Mouse (Mus musculus) neural tube, embryonic 11.5 days (tissue): ENCODE data around the gene Corin. TPM values are rescaled to one million over a fixed set of nuclear protein-coding genes. Genes with fewer than 3 reads are reported as not detected.

Experiments used
- ATAC-seq: fragments of 200-750 bp; cut with Nextera tagmentation; 2 replicates; pipeline ENCODE4 v1.8.0; 2017; ENCODE audit warnings: moderate number of reproducible peaks, mild to moderate bottlenecking, moderate TSS enrichment, moderate library complexity; ENCODE audit not compliant: insufficient read depth, low FRiP score, low TSS enrichment
- DNase-seq: peaks from one replicate; pipeline ENCODE4 v3.0.0-alpha.2; 2015; ENCODE audit warnings: low spot score
- H3K27ac ChIP-seq: fragments of 300-500 bp; sonication (generic); 2 replicates; pipeline ENCODE4 v1.5.1; 2014; ENCODE audit warnings: low read depth, mild to moderate bottlenecking, low read length
- H3K27me3 ChIP-seq: fragments of 300-500 bp; sonication (generic); 2 replicates; pipeline ENCODE4 v1.6.1; 2014; ENCODE audit warnings: mild to moderate bottlenecking, low read length, mixed read lengths; ENCODE audit not compliant: control insufficient read depth, insufficient read depth
- H3K36me3 ChIP-seq: fragments of 300-500 bp; sonication (generic); 2 replicates; pipeline ENCODE4 v1.6.1; 2014; ENCODE audit warnings: mild to moderate bottlenecking, low read length, moderate library complexity, mixed read lengths; ENCODE audit not compliant: control insufficient read depth, insufficient read depth
- H3K4me1 ChIP-seq: fragments of 300-500 bp; sonication (generic); 2 replicates; pipeline ENCODE4 v1.6.1; 2014; ENCODE audit warnings: low read length, mixed read lengths; ENCODE audit not compliant: control insufficient read depth, insufficient read depth
- H3K4me2 ChIP-seq: fragments of 300-500 bp; sonication (generic); 2 replicates; pipeline ENCODE4 v1.6.1; 2014; ENCODE audit warnings: low read depth, mild to moderate bottlenecking, moderate library complexity
- H3K4me3 ChIP-seq: fragments of 300-500 bp; sonication (generic); 2 replicates; pipeline ENCODE4 v1.5.1; 2014; ENCODE audit warnings: low read depth, low read length
- H3K9ac ChIP-seq: fragments of 300-500 bp; sonication (generic); 2 replicates; pipeline ENCODE4 v1.6.1; 2014; ENCODE audit warnings: mild to moderate bottlenecking, low read length
- H3K9me3 ChIP-seq: fragments of 300-500 bp; sonication (generic); 2 replicates; pipeline ENCODE4 v1.6.1; 2016; ENCODE audit warnings: low read length; ENCODE audit not compliant: control insufficient read depth
- WGBS: fragments of 180-500 bp; shearing (Covaris S2); extraction: QIAGEN DNeasy Blood & Tissue Kit; methylation state at CpG from one replicate; pipeline ENCODE4 v1.1.7; 2014; 5-methylcytosine and 5-hydroxymethylcytosine counted together
- polyA plus RNA-seq: library from polyadenylated mRNA; unstranded; fragments of >200 nt; fragmentation: Nextera tagmentation; extraction: Ambion mirVana; gene quantifications from 2 replicates; pipeline ENCODE4 v1.2.1, GENCODE M21; 2014

Corin gene
- polyA plus RNA-seq, 1 experiment from 2014 or later, result 4.6 TPM

- Histone ChIP-seq H3K4me1 (no peaks in the 10 kb centered on the region), H3K4me2 (no peak overlapping the region), H3K36me3 (no peaks in the 10 kb centered on the region), H3K27me3 (no peaks in the 10 kb centered on the region), H3K9ac (no peak overlapping the region), H3K4me3 (no peak overlapping the region), H3K27ac (no peak overlapping the region), H3K9me3 (no peaks in the 10 kb centered on the region)
- ATAC-seq (no peak), DNase-seq (no peak)
- 71% methylated on average over 4 of the region's 4 CpGs for WGBS
Measured at GRCm38 (mm10) chr5:72452750-72453149, 51.5 kb downstream of the Corin start.

GRCm38 (mm10) chr5:72448846-72449245, 55.4 kb downstream of the Corin start:
- Histone ChIP-seq H3K36me3 (no peaks in the 10 kb centered on the region), H3K4me3 (no peak overlapping the region), H3K27ac (no peak overlapping the region), H3K9me3 (no peaks in the 10 kb centered on the region), H3K4me2 (no peak overlapping the region), H3K27me3 (no peaks in the 10 kb centered on the region), H3K4me1 (no peaks in the 10 kb centered on the region), H3K9ac (no peak overlapping the region)
- DNase-seq (no peak), ATAC-seq (no peak)
- WGBS, result 49% methylated on average over 2 of the region's 2 CpGs

- Histone ChIP-seq H3K4me1 (no peaks in the 10 kb centered on the region), H3K4me2 (no peak overlapping the region), H3K9me3 (no peaks in the 10 kb centered on the region), H3K4me3 (no peak overlapping the region), H3K27ac (no peak overlapping the region), H3K36me3 (no peaks in the 10 kb centered on the region), H3K9ac (no peak overlapping the region), H3K27me3 (no peaks in the 10 kb centered on the region)
- no peak for ATAC-seq
- 89% methylated on average over 11 of the region's 11 CpGs for WGBS
- no peak for DNase-seq
Measured at GRCm38 (mm10) chr5:72446104-72446503, 58.2 kb downstream of the Corin start.

GRCm38 (mm10) chr5:72443946-72444345, 60.3 kb downstream of the Corin start:
- Histone ChIP-seq H3K36me3 (no peaks in the 10 kb centered on the region), H3K4me3 (no peak overlapping the region), H3K27ac (no peak overlapping the region), H3K9me3 (no peaks in the 10 kb centered on the region), H3K4me2 (no peak overlapping the region), H3K9ac (no peak overlapping the region), H3K4me1 (no peaks in the 10 kb centered on the region), H3K27me3 (no peaks in the 10 kb centered on the region)
- no peak for ATAC-seq
- no peak for DNase-seq
- 73% methylated on average over 11 of the region's 11 CpGs for WGBS

DNA sequence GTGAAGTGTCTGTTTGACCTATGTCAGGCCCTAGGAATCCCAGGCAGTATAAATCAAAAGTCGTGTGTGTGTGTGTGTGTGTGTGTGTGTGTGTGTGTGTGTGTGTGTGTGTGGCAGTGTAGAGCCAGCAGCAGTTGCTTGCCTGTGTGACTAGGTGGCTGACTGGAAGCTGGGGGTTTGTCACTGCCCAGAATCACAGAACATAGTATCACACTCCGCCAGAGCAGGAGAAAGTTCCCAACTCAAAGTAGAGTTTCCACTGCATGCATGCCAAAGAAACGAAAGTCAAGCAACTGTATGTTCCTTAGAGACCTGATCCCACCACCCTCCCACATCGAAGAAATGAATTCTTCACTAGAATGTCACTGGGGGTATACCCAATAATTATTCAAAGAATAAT, 61.3 kb downstream of the Corin start:
- no peaks in the 10 kb centered on the region for H3K4me1 ChIP-seq
- WGBS, result 81% methylated on average over 4 of the region's 4 CpGs
- H3K4me3 ChIP-seq, result no peak overlapping the region
- DNase-seq (no peak), ATAC-seq (no peak)
- H3K4me2 ChIP-seq, result no peak overlapping the region
- no peak overlapping the region for H3K27ac ChIP-seq
- H3K36me3 ChIP-seq, result no peaks in the 10 kb centered on the region
- no peak overlapping the region for H3K9ac ChIP-seq
- no peaks in the 10 kb centered on the region for H3K9me3 ChIP-seq
- no peaks in the 10 kb centered on the region for H3K27me3 ChIP-seq

- 67% methylated on average over 10 of the region's 10 CpGs for WGBS
- no peak overlapping the region for H3K9ac ChIP-seq
- no peak overlapping the region for H3K27ac ChIP-seq
- DNase-seq (no peak), ATAC-seq (no peak)
- no peak overlapping the region for H3K4me2 ChIP-seq
- no peaks in the 10 kb centered on the region for H3K4me1 ChIP-seq
- H3K27me3 ChIP-seq, result no peaks in the 10 kb centered on the region
- H3K36me3 ChIP-seq, result no peaks in the 10 kb centered on the region
- H3K4me3 ChIP-seq, result no peak overlapping the region
- H3K9me3 ChIP-seq, result no peaks in the 10 kb centered on the region
Measured at GRCm38 (mm10) chr5:72441181-72441580, 63.1 kb downstream of the Corin start.

DNA sequence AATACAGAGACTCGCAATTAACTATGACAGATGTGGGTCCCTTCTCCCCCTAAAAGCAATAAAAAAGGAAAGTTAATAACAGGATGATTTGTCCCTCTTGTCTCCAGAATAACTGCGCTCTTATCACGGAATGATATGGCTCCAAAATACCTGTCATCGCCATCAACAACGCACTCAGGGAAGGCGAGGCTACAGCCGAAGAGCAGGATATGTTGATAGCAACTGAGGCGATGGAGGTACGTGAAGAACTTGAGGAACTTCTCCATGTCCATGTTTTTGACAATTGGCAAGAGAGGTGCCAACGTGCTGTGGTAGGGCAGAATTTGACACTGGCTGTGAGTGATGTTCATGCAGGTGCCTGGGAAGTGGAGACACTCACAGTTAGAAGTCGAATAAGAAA, 69.2 kb downstream of the Corin start:
- no peaks in the 10 kb centered on the region for H3K27me3 ChIP-seq

DNA sequence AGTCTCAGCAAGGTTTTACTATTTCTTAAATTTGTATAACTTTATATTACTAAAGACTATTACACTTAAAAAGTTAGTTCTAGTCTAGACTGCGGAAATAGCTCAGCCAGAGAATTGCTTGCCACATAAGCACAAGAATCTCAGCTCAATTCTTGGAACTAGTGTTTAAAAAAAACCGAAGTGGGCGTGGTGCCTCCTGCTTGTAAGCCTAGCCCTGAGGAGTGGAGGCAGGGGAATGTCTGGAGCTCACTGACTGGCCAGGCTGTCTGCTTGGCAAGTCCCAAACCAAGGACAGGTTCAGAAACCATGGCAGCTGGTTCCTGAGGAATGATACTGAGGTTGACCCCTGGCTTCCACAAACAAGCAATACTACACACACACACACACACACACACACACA, 72.4 kb downstream of the Corin start:
- DNase-seq, result no peak
- Histone ChIP-seq H3K27me3 (no peaks in the 10 kb centered on the region), H3K27ac (no peak overlapping the region), H3K9ac (no peak overlapping the region), H3K4me1 (no peaks in the 10 kb centered on the region), H3K9me3 (no peaks in the 10 kb centered on the region), H3K4me3 (no peak overlapping the region), H3K36me3 (no peaks in the 10 kb centered on the region), H3K4me2 (no peak overlapping the region)
- ATAC-seq, result no peak
- WGBS, result 76% methylated on average over 3 of the region's 3 CpGs

More for the DNA sequence above, 69.2 kb downstream of the Corin start:
- Histone ChIP-seq H3K36me3 (no peaks in the 10 kb centered on the region), H3K9me3 (no peaks in the 10 kb centered on the region), H3K4me3 (no peak overlapping the region), H3K27ac (no peak overlapping the region), H3K4me2 (no peak overlapping the region), H3K9ac (no peak overlapping the region), H3K4me1 (no peaks in the 10 kb centered on the region)
- ATAC-seq (no peak), DNase-seq (no peak)
- 93% methylated on average over 11 of the region's 11 CpGs for WGBS

DNA sequence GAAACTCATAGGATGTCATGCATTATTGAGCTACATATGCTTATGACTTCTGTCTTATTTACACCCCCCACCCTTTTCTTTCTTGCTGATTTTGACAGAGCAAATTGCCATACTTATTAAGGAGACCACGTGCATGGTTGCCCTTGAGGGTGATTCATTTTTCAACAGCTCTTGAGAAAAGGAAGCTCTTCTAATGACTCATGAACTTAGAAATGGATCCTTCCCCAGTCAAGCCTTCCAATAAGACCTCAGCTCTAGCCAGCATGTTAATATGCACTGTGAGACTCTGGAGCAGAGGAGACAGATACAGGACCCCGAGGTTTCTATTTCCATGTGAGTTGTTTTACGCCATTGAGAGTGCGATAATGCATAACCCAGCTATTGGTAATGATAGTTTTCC, 76.7 kb downstream of the Corin start:
- 89% methylated on average over 4 of the region's 4 CpGs for WGBS

More for the DNA sequence above, 76.7 kb downstream of the Corin start:
- H3K36me3 ChIP-seq, result no peaks in the 10 kb centered on the region
- no peak overlapping the region for H3K27ac ChIP-seq
- H3K9ac ChIP-seq, result no peak overlapping the region
- H3K4me1 ChIP-seq, result no peaks in the 10 kb centered on the region
- ATAC-seq (no peak), DNase-seq (no peak)
- H3K4me3 ChIP-seq, result no peak overlapping the region
- H3K27me3 ChIP-seq, result no peaks in the 10 kb centered on the region
- no peak overlapping the region for H3K4me2 ChIP-seq
- no peaks in the 10 kb centered on the region for H3K9me3 ChIP-seq
